Mouse (Mus musculus): ENCODE data around the gene Med7.

GRCm38 (mm10) chr11:46396860-46397179 lies 39.9 kb upstream of the Med7 start:
- TF ChIP-seq CTCF (IDR thresholded peaks at IDR 0.05; ENCODE audit: borderline replicate concordance, insufficient read depth, low read length), result no peak
- TF ChIP-seq POLR2A (IDR thresholded peaks at IDR 0.05; ENCODE audit: low read depth, low read length), result no peak

All from embryonic fibroblast, embryonic 13.5 days (primary cell).